Mouse (Mus musculus) gastrocnemius, adult 2 months (tissue): Measurements from ENCODE around the gene Olfr597. TPM values are rescaled to one million over a fixed set of nuclear protein-coding genes. Genes with fewer than 3 reads are reported as not detected.
"Not testable (repeated sequence)": the region's sequence is repeated elsewhere in the genome, so short reads cannot be mapped to it uniquely, and the experiment has no call there.

ENCODE experiments used
- DNase-seq: peaks from one replicate; pipeline ENCODE4 v3.0.0; 2022
- H3K27ac ChIP-seq: fragments of 200-600 bp; 2 replicates; pipeline ENCODE4 v1.8.1; 2022; ENCODE audit warnings: mild to moderate bottlenecking
- H3K4me3 ChIP-seq: fragments of 200-600 bp; 2 replicates; pipeline ENCODE4 v1.8.1; 2022; ENCODE audit warnings: mild to moderate bottlenecking, moderate library complexity
- CTCF ChIP-seq: fragments of 200-600 bp; IDR thresholded peaks from 2 replicates; pipeline ENCODE4 v1.8.1; 2022; ENCODE audit warnings: antibody characterized with exemption, mild to moderate bottlenecking, moderate library complexity
- intact Hi-C: fragments of 180-260 bp; cut with DNase I; formaldehyde crosslinking; loops from one replicate; pipeline ENCODE4 v1.15.1; 2025
- long read RNA-seq, 2 experiments: library from polyadenylated mRNA; stranded (forward); transcript quantifications; one replicate each; pipeline ENCODE4 v2.0.0; 2021
- microRNA-seq: library from miRNA; unstranded; fragments of <30 nt; microRNA quantifications from one replicate; pipeline ENCODE4 v1.2.0, GENCODE M21; 2021
- total RNA-seq, 2 experiments: library from RNA; stranded (reverse); gene quantifications; 2 replicates each; pipeline ENCODE4 v1.2.3; 2021

The Olfr597 gene
- total RNA-seq = not detected
- long read RNA-seq, experiment 1 = 0 reads
- long read RNA-seq, experiment 2 = 0 reads

- intact Hi-C loops = loop anchor here (10.0 kb wide), 1 partner anchor 59 kb away; no protein-coding TSS in a partner anchor
- not testable (repeated sequence) for DNase-seq, H3K4me3 ChIP-seq, H3K27ac ChIP-seq
Measured at GRCm38 (mm10) chr7:103316015-103316414, at the start of gene Olfr597. Gene Olfr597, plus strand, starts transcription at chr7:103316315.

DNA sequence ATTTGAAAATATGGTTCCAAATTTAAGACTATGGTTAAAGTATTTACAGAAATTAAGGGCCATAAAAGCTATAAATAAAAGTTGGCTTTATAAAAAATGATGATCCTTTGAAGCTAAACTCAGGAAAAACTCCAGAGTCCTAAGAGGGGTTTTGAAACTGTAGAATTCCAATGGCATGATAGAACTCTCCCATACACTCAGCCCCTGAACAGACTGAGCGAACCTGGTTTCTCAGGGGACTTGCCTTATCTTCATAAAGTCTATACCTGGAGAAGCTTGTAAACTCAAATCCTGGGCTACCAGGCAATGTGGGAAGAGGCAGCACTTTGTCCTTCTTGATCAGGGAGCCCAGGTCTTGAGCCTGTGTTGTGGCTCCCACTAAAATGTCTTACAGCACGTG lies 10.8 kb upstream of the Olfr597 start, which contains the start of gene Olfr596:
Olfr596 (plus strand) TSS at position 301 of the 400 bp plus-strand sequence.
- H3K27ac ChIP-seq, H3K4me3 ChIP-seq, DNase-seq, intact Hi-C loops: not testable (repeated sequence)

- DNase-seq = no peak
- TF ChIP-seq CTCF = no peak
- Histone ChIP-seq H3K27ac (no peak within 1 kb of the TSS), H3K4me3 (no peak within 1 kb of the TSS)
- intact Hi-C loops = no loop called here
Measured at GRCm38 (mm10) chr7:103323268-103323667, 7.2 kb downstream of the Olfr597 start, which contains the start of gene Olfr598. Gene Olfr598, plus strand, starts transcription at chr7:103323568.

DNA sequence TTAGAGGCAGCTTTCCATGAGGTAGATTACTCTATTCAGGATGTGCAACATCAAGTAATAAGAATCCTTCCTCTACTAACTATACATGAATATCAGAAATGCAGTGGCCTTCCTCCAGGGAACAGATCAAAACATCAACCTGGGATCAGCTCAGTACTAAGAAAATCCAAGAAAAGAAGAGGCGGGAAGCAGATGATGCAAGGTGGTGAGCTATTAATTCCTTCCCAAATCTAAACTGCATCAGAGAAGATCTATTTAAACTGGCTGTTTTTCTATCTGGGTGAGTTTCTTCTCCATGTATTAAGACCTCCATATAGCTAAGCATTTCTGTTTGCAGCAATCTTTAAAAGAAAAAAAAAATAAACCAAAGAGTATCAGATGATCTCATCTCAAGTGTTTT lies 19.5 kb downstream of the Olfr597 start, which contains the start of gene Olfr599:
Olfr599 (plus strand) TSS at position 301 of the 400 bp plus-strand sequence.
- no peak within 1 kb of the TSS for H3K27ac ChIP-seq
- intact Hi-C loops = no loop called here

GRCm38 (mm10) chr7:103349569-103349968 lies 33.5 kb downstream of the Olfr597 start, which contains the start of gene Olfr600:
Gene Olfr600, minus strand, starts transcription at chr7:103349669.
- intact Hi-C loops = no loop called here
- TF ChIP-seq CTCF = no peak
- H3K27ac ChIP-seq = no peak within 1 kb of the TSS
- DNase-seq = no peak
- no peak within 1 kb of the TSS for H3K4me3 ChIP-seq

More for the DNA sequence above, 19.5 kb downstream of the Olfr597 start, which contains the start of gene Olfr599:
- H3K4me3 ChIP-seq = no peak within 1 kb of the TSS
- no peak for TF ChIP-seq CTCF
- no peak for DNase-seq

DNA sequence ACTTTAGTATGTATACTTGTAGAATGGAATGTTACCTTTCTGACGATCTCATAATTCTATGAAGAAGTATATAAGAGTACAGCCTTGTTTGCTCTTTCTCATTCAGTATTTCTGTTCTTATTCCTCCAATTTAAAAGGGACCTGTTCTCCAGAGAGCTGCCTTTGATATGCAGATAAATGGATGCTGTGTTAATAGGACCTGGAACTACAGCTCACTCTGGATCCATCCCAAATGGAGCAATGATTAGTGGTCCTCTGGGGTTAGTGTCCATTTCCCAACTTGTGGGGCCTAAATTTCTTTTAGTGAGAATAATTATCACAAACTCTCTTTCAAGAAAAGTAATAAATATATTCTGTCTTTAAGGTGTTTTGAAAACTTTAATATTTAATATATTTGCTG lies 46.4 kb downstream of the Olfr597 start, which contains the start of gene Olfr601:
Olfr601 (minus strand) TSS at position 101 of the 400 bp plus-strand sequence.
- no peak for TF ChIP-seq CTCF
- intact Hi-C loops = no loop called here
- Histone ChIP-seq H3K27ac (no peak within 1 kb of the TSS), H3K4me3 (no peak within 1 kb of the TSS)
- no peak for DNase-seq

Small RNA genes lying within 50 kb of the gene (microRNA-seq; reads per million reads assigned to microRNA genes)
- not detected for gene Gm23550

Other genes with a start within 250 kb of the Olfr597 start
- not detected for gene Olfr584, start 234.4 kb upstream of the Olfr597 start, total RNA-seq
- gene Olfr585, start 218.6 kb upstream of the Olfr597 start, total RNA-seq = not detected
- not detected for gene Olfr586, start 190.7 kb upstream of the Olfr597 start, total RNA-seq
- gene Olfr588-ps1, start 175.4 kb upstream of the Olfr597 start, total RNA-seq = not detected
- gene Olfr589, start 160.0 kb upstream of the Olfr597 start, total RNA-seq = not detected
- gene Olfr591, start 138.0 kb upstream of the Olfr597 start, total RNA-seq = not detected
- not detected for gene Olfr592, start 131.5 kb upstream of the Olfr597 start, total RNA-seq
- gene Olfr593, start 104.5 kb upstream of the Olfr597 start, total RNA-seq = not detected
- gene Olfr594, start 99.3 kb upstream of the Olfr597 start, total RNA-seq = not detected
- not detected for gene Usp17ld, start 63.8 kb upstream of the Olfr597 start, total RNA-seq
- not detected for gene Olfr596, start 10.7 kb upstream of the Olfr597 start, total RNA-seq
- not detected for gene Olfr598, start 7.3 kb downstream of the Olfr597 start, total RNA-seq
- not detected for gene Olfr599, start 19.6 kb downstream of the Olfr597 start, total RNA-seq
- not detected for gene Olfr600, start 33.4 kb downstream of the Olfr597 start, total RNA-seq
- not detected for gene Olfr601, start 46.3 kb downstream of the Olfr597 start, total RNA-seq
- gene Olfr603, start 69.9 kb downstream of the Olfr597 start, total RNA-seq = not detected
- not detected for gene Usp17lc, start 98.8 kb downstream of the Olfr597 start, total RNA-seq
- gene Olfr605, start 129.1 kb downstream of the Olfr597 start, total RNA-seq = not detected
- not detected for gene Olfr606, start 132.7 kb downstream of the Olfr597 start, total RNA-seq
- not detected for gene Olfr607, start 147.8 kb downstream of the Olfr597 start, total RNA-seq
- gene Olfr608, start 153.6 kb downstream of the Olfr597 start, total RNA-seq = not detected
- gene Olfr609, start 181.7 kb downstream of the Olfr597 start, total RNA-seq = not detected
- not detected for gene Olfr610, start 195.8 kb downstream of the Olfr597 start, total RNA-seq
- not detected for gene Olfr611, start 204.5 kb downstream of the Olfr597 start, total RNA-seq
- not detected for gene Olfr612, start 226.4 kb downstream of the Olfr597 start, total RNA-seq
- gene Olfr613, start 231.8 kb downstream of the Olfr597 start, total RNA-seq = not detected
- gene Olfr615, start 239.8 kb downstream of the Olfr597 start, total RNA-seq = not detected